Mouse (Mus musculus): ENCODE data around the gene Tenm2. TPM values are rescaled to one million over a fixed set of nuclear protein-coding genes. Genes with fewer than 3 reads are reported as not detected.

Gene Tenm2
- total RNA-seq, 2 experiments from 2014 or later: 83.7 to 84.3 TPM

DNA sequence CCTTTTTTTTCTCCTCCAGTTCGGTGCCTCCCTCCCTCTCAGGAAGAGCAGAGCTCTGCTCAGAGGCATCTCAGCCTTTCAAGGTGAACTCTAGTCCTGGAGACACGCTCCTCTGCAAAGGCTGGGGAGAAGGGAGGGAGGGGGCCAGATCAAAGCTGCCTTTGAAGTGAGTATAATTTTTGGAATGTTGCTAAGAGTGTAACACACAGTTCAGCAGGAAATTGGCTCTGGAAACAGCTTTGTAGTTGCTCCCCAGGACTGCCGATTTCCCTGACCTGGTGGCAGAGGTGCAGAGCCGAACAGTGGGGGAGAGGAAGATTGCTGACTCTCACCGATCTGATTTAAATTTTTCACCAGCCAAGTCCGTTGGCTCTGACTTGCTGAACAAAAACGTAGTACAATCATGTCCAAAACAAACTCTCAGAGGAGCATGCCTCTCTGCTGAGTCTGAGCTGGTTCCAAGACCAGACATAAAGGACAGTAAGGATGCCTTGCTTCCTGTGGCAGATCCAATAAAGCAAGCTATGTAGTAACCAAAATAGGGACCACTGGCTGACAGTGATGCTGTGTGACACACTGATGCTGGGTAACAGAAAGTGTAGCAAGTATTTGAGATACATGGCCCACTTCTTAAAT is 901.5 kb downstream of the Tenm2 start:
- intact Hi-C loops (cut with DNase I): no loop called here
- DNase-seq (ENCODE audit: low spot score in 2 of 2): no peak

GRCm38 (mm10) chr11:36332222-36332621 is 903.5 kb downstream of the Tenm2 start:
- no peak for DNase-seq (ENCODE audit: low spot score in 2 of 2)
- intact Hi-C loops (cut with DNase I): no loop called here

GRCm38 (mm10) chr11:36331408-36332178 is 904.2 kb downstream of the Tenm2 start:
- intact Hi-C loops (cut with DNase I): no loop called here
- DNase-seq (ENCODE audit: low spot score in 2 of 2): no peak

DNA sequence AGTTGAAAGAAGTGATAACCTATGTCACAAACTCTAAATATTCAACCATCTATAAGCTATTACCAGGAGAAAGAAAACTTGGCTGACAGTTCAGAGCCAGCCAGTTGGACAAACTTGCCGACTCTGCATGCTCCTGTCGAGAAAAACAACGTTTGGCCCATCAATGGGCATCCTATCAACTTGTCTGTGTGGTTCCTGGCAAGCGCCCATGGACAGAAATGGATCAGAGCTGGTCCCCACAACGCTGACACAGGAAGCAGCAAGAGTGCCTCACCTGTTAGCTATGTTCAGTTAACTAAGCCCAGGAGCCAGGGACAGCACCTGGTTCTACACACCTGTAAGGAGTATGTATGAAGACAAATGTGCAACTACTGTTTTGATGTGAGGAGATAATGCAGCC is 908.5 kb downstream of the Tenm2 start:
- intact Hi-C loops (cut with DNase I): no loop called here
- no peak for DNase-seq (ENCODE audit: low spot score in 2 of 2)

GRCm38 (mm10) chr11:36309317-36309716 is 926.4 kb downstream of the Tenm2 start:
- intact Hi-C loops (cut with DNase I): no loop called here
- no peak for DNase-seq (ENCODE audit: low spot score in 2 of 2)

GRCm38 (mm10) chr11:36307276-36307675 is 928.5 kb downstream of the Tenm2 start:
- DNase-seq (ENCODE audit: low spot score in 2 of 2): peak; percentile 45 to 56
- intact Hi-C loops (cut with DNase I): no loop called here

GRCm38 (mm10) chr11:36305348-36305950 is 930.3 kb downstream of the Tenm2 start:
- intact Hi-C loops (cut with DNase I): no loop called here
- no peak for DNase-seq (ENCODE audit: low spot score in 2 of 2)

DNA sequence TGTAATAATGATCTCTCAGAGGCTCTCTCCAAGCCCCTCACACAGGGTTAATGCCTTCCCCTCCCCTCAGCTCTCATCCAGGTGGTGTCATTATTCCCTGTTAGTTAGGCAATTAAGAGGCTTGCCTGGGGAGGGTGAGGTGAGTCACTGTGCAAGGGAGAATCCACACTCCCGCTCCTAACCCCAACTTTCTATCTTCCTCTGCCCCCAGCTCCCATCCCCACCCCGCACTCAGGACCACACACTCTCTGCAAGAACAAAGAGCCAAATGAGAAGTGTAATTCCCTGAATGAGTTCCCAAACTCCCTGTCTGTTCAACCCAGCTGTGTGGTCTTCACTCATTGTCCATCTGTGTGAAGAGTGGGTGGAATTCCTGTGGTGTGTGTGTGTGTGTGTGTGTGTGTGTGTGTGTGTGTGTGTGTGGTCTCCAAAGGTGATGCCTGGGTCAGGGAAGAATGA is 932.8 kb downstream of the Tenm2 start:
- no peak for DNase-seq (ENCODE audit: low spot score in 2 of 2)
- intact Hi-C loops (cut with DNase I): no loop called here

GRCm38 (mm10) chr11:36302096-36302495 is 933.7 kb downstream of the Tenm2 start:
- no peak for DNase-seq (ENCODE audit: low spot score in 2 of 2)
- intact Hi-C loops (cut with DNase I): no loop called here

GRCm38 (mm10) chr11:36296568-36296967 is 939.2 kb downstream of the Tenm2 start:
- no peak for DNase-seq (ENCODE audit: low spot score in 2 of 2)
- intact Hi-C loops (cut with DNase I): no loop called here

DNA sequence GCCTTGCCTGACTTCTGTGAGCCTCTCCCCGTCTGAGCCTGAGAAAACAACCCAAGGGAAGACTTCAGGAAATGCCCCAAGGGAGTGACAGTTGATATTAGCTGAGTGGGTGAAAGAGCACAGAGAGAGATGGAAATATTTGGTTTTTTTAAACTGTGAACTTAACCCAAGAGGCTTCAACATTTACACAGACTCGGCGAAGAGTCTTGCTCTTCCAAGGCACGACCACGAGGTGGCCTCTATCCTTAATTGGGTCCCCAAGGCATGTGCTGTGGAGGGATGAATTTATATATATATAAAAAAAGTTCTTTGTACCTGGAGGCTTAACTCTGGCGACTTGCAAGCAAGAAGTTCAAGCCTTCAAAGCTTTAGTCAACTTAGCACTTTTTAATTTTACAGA is 943.6 kb downstream of the Tenm2 start:
- intact Hi-C loops (cut with DNase I): no loop called here
- DNase-seq (ENCODE audit: low spot score in 2 of 2): no peak

GRCm38 (mm10) chr11:36286246-36286645 is 949.5 kb downstream of the Tenm2 start:
- intact Hi-C loops (cut with DNase I): no loop called here
- no peak for DNase-seq (ENCODE audit: low spot score in 2 of 2)

- intact Hi-C loops (cut with DNase I): no loop called here
- DNase-seq (ENCODE audit: low spot score in 2 of 2): no peak
Measured at GRCm38 (mm10) chr11:36280533-36280932, 955.2 kb downstream of the Tenm2 start.

- no peak for DNase-seq (ENCODE audit: low spot score in 2 of 2)
- intact Hi-C loops (cut with DNase I): no loop called here
Measured at GRCm38 (mm10) chr11:36277903-36278215, 957.9 kb downstream of the Tenm2 start.

- DNase-seq (ENCODE audit: low spot score in 2 of 2): no peak
- intact Hi-C loops (cut with DNase I): no loop called here
Measured at GRCm38 (mm10) chr11:36277192-36277902, 958.4 kb downstream of the Tenm2 start.

GRCm38 (mm10) chr11:36276015-36276414 is 959.7 kb downstream of the Tenm2 start:
- intact Hi-C loops (cut with DNase I): no loop called here
- no peak for DNase-seq (ENCODE audit: low spot score in 2 of 2)

GRCm38 (mm10) chr11:36272149-36272548 is 963.6 kb downstream of the Tenm2 start:
- DNase-seq (ENCODE audit: low spot score in 2 of 2): no peak

GRCm38 (mm10) chr11:36269945-36270344 is 965.8 kb downstream of the Tenm2 start:
- intact Hi-C loops (cut with DNase I): no loop called here
- DNase-seq (ENCODE audit: low spot score in 2 of 2): no peak

More at GRCm38 (mm10) chr11:36272149-36272548, 963.6 kb downstream of the Tenm2 start:
- intact Hi-C loops (cut with DNase I): no loop called here

DNA sequence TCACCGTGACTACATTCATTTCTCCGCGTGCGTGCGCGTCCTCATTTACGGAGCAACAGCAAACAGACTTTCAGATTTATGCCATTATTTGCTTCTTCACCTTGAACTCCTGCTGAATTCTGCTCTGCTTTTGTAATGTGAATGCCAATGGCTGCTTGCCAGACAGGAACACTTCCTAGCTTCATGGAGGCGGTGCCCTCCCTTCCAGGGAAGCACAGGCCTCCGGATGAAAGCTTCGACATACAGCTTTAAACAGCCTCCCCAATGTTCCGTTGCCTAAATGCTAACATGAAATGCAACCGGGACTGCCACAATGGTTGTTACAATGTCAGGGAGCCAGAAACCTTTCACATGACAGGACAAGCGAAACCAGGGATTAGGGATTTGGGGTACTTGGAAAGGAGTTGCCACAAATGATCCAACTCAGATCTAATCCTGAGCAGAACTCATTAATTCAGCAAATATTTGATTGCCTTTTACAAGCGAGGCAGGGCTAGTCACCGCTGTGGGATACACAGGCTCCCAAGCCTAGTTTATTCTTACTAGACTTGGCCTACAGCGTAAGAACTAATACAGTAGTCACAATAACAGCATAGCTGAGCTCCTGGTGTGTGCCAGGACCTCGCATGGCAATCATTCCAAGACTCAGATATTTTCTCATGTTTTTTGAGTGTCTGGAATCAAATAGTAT is 970.8 kb downstream of the Tenm2 start:
- no peak for DNase-seq (ENCODE audit: low spot score in 2 of 2)

DNA sequence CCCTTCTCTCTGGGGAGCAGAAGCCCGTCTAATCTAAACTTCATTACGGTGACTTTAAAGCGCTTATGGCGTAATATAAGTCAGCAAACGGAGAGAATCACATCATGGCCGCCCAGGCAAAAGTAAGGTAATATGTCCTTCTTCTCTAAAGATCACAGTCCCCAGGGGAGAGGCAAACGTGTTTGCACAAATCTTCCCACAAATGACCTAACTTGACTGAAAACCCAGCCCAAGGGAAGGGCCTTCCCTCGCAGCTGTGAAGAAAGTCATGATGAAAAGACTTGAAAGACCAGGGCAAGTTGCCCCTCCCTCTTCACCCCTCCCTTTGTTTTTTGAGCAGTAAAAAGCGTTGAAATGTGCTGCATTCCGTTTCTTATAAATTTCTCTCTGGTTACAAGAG is 971.9 kb downstream of the Tenm2 start:
- intact Hi-C loops (cut with DNase I): no loop called here
- no peak for DNase-seq (ENCODE audit: low spot score in 2 of 2)

More for the DNA sequence above, 970.8 kb downstream of the Tenm2 start:
- intact Hi-C loops (cut with DNase I): no loop called here
